Mouse (Mus musculus) liver, embryonic 14.5 days (tissue): ENCODE measurements around the gene Klhl29. TPM values are rescaled to one million over a fixed set of nuclear protein-coding genes. Genes with fewer than 3 reads are reported as not detected.

Source experiments
- ATAC-seq: fragments of 200-750 bp; cut with Nextera tagmentation; 2 replicates; pipeline ENCODE4 v1.8.0; 2017; ENCODE audit warnings: moderate number of reproducible peaks, mild to moderate bottlenecking, moderate library complexity; ENCODE audit not compliant: insufficient read depth
- DNase-seq, 3 experiments: peaks; one replicate each; pipeline ENCODE4 v3.0.0-alpha.2; 2012 to 2013; ENCODE audit warnings: low read depth in 3 of 3, low spot score in 3 of 3
- H3K27ac ChIP-seq: fragments of 300-500 bp; sonication (generic); 2 replicates; pipeline ENCODE4 v1.5.1; 2014; ENCODE audit warnings: moderate library complexity, mild to moderate bottlenecking, control low read depth, inconsistent platforms
- H3K27me3 ChIP-seq: fragments of 300-500 bp; sonication (generic); 2 replicates; pipeline ENCODE4 v1.6.1; 2014; ENCODE audit warnings: mild to moderate bottlenecking, low read length, moderate library complexity; ENCODE audit not compliant: control insufficient read depth, insufficient read depth
- H3K36me3 ChIP-seq: fragments of 300-500 bp; sonication (generic); replicated peaks from 2 replicates; pipeline ENCODE4 v1.6.1; 2014; ENCODE audit warnings: low read depth; ENCODE audit not compliant: control insufficient read depth, insufficient read depth
- H3K4me1 ChIP-seq, 2 experiments: fragments of 200-500 bp in 1 of 2; fragments of 300-500 bp in 1 of 2; sonication (generic) in 1 of 2; replicated peaks; 2 replicates each; pipeline ENCODE4 v1.6.1; 2012 to 2014; ENCODE audit warnings: antibody characterized with exemption in 1 of 2, inconsistent platforms in 1 of 2, low read length in 1 of 2; ENCODE audit not compliant: control insufficient read depth in 2 of 2, insufficient read depth in 2 of 2
- H3K4me2 ChIP-seq: fragments of 300-500 bp; sonication (generic); 2 replicates; pipeline ENCODE4 v1.6.1; 2014; ENCODE audit warnings: low read depth, mild to moderate bottlenecking, control low read depth, moderate library complexity
- H3K4me3 ChIP-seq, 2 experiments: fragments of 200-500 bp in 1 of 2; fragments of 300-500 bp in 1 of 2; sonication (generic) in 1 of 2; 2 replicates each; pipeline ENCODE4 v1.5.1; 2012 to 2014; ENCODE audit warnings: low read depth in 2 of 2, low read length in 2 of 2, mild to moderate bottlenecking in 2 of 2, control low read depth in 1 of 2, inconsistent platforms in 1 of 2, moderate library complexity in 1 of 2; ENCODE audit not compliant: insufficient read depth in 1 of 2
- H3K9ac ChIP-seq: fragments of 300-500 bp; sonication (generic); replicated peaks from 2 replicates; pipeline ENCODE4 v1.6.1; 2014; ENCODE audit warnings: mild to moderate bottlenecking, control low read depth, moderate library complexity
- H3K9me3 ChIP-seq: fragments of 300-500 bp; sonication (generic); 2 replicates; pipeline ENCODE4 v1.6.1; 2016; ENCODE audit warnings: low read length, mixed read lengths; ENCODE audit not compliant: control insufficient read depth
- CTCF ChIP-seq: IDR thresholded peaks from 2 replicates; pipeline ENCODE4 v1.5.1; 2016; ENCODE audit warnings: antibody characterized with exemption, low read depth, control low read depth
- EP300 ChIP-seq: IDR thresholded peaks from 2 replicates; pipeline ENCODE4 v1.6.1; 2016; ENCODE audit warnings: antibody characterized with exemption, low read depth
- WGBS: fragments of 180-500 bp; shearing (Covaris S2); extraction: QIAGEN DNeasy Blood & Tissue Kit; methylation state at CpG from one replicate; pipeline ENCODE4 v1.1.7; 2014; ENCODE audit not compliant: insufficient replicate concordance; 5-methylcytosine and 5-hydroxymethylcytosine counted together
- polyA plus RNA-seq, 2 experiments: library from polyadenylated mRNA; depleted of rRNA in 1 of 2; stranded (reverse) in 1 of 2; unstranded in 1 of 2; fragments of >200 nt; fragmentation: Nextera tagmentation in 1 of 2; extraction: Ambion mirVana in 1 of 2; gene quantifications; 2 replicates each; pipeline versions ENCODE4 v1.2.1 to v1.2.3; 2012 to 2014

Klhl29 gene
- polyA plus RNA-seq, 2 experiments = 0.06 to 0.11 TPM

DNA sequence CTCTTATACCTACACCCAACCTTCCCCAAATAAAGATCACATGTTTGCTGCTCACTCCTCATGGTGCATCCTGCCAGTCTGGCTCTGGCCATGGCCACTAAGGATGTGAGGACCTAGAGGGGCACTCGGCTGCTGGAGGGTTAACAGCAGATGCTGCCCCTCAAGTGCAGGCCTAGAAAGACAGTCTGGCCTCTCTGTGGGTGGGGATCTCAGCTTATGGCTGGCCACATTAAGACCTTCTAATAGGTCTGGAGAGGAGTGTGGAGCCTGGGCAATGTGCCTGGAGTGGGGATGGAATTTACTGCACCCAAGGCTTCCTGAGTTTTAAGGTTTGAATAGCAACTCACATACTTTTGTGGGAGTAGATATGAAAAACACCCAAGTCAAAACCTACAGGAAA, 188.8 kb downstream of the Klhl29 start:
- TF ChIP-seq CTCF (no peak), EP300 (no peak)
- 47% methylated on average over 1 of the region's 1 CpGs for WGBS
- H3K4me2 ChIP-seq = no peak overlapping the region
- H3K4me1 ChIP-seq = peaks cover 0 to 2% of the 10 kb centered on the region in 2 experiments; a peak in 2 of 4 replicates
- H3K27me3 ChIP-seq = no peaks in the 10 kb centered on the region
- ATAC-seq (no peak), DNase-seq (no peak)
- no peak overlapping the region for H3K27ac ChIP-seq
- no peaks in the 10 kb centered on the region for H3K36me3 ChIP-seq
- no peak overlapping the region for H3K4me3 ChIP-seq
- no peaks in the 10 kb centered on the region for H3K9me3 ChIP-seq
- H3K9ac ChIP-seq = no peak overlapping the region

DNA sequence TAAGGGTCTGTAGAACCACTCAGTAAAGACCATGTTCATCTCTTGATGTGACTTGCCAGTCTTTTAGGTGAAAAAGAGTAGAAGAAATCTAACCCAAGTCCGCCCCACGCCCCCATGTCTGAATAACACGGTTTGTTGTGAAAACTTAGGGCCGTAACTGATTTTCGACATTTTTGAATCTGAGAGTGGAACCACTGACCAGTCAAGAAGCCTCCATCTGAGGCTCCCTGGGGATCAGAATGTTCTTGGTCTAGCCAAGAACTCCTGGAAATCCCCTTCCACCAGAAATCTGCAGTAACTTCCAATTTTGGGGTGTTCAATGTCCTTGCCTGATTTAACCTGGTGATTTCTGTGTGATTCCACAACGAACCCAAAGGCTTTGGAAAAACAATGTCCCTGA, 189.9 kb downstream of the Klhl29 start:
- TF ChIP-seq EP300 (no peak), CTCF (no peak)
- 63% methylated on average over 6 of the region's 6 CpGs for WGBS
- Histone ChIP-seq H3K36me3 (no peaks in the 10 kb centered on the region), H3K4me2 (no peak overlapping the region), H3K27me3 (no peaks in the 10 kb centered on the region), H3K4me1 (peaks cover 0 to 2% of the 10 kb centered on the region in 2 experiments; a peak in 2 of 4 replicates), H3K9me3 (no peaks in the 10 kb centered on the region), H3K9ac (no peak overlapping the region), H3K4me3 (no peak overlapping the region), H3K27ac (no peak overlapping the region)
- ATAC-seq (no peak), DNase-seq (no peak)

DNA sequence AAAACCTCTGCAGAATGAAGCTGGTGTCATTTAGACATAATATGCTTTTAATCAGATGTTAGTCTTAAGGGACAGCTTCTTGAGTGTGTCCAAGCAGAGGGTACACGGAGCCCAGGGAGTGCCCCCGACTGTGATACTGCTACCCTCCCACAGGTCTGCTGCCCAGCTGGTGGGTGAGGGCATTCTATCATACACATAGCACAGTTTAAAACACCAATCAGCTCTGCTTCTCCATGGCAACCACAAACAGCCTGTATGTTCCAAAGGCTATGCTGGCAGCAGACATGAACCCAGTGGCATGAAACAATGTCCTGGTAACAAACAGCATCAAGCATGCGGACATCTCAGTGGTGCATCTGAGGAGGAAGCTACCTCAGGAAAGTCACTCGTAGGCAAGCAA, 192.9 kb downstream of the Klhl29 start:
- 62% methylated on average over 4 of the region's 4 CpGs for WGBS
- Histone ChIP-seq H3K36me3 (no peaks in the 10 kb centered on the region), H3K27me3 (no peaks in the 10 kb centered on the region), H3K9me3 (no peaks in the 10 kb centered on the region), H3K9ac (no peak overlapping the region), H3K4me2 (no peak overlapping the region), H3K4me1 (no peaks in the 10 kb centered on the region), H3K27ac (no peak overlapping the region), H3K4me3 (no peak overlapping the region)
- TF ChIP-seq EP300 = no peak
- no peak for TF ChIP-seq CTCF
- no peak for DNase-seq
- ATAC-seq = no peak

DNA sequence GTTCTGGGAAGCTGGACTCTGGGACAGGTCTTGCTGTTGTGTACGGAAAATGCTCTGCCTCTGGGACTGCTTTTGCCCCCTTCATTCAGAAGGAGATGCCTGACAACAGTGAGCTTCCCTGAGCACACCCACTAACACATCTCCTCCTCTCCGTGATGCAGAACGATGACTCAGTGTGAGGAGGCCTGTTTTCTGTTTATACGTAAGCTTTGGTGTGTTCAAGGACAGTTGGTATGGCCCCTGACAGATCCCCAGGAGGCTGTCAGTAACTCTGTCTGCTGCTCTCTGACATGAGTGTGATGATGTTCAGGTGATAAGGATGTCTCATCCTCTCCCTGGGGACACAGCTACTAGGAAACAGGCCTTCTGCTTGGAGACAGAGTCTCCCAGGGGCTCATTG, 193.3 kb downstream of the Klhl29 start:
- H3K9me3 ChIP-seq = no peaks in the 10 kb centered on the region
- no peak overlapping the region for H3K27ac ChIP-seq
- no peak overlapping the region for H3K9ac ChIP-seq
- no peak overlapping the region for H3K4me2 ChIP-seq
- DNase-seq (no peak), ATAC-seq (no peak)
- H3K27me3 ChIP-seq = no peaks in the 10 kb centered on the region
- H3K36me3 ChIP-seq = no peaks in the 10 kb centered on the region
- no peaks in the 10 kb centered on the region for H3K4me1 ChIP-seq
- TF ChIP-seq CTCF (no peak), EP300 (no peak)
- no peak overlapping the region for H3K4me3 ChIP-seq
- WGBS = 60% methylated on average over 4 of the region's 4 CpGs

DNA sequence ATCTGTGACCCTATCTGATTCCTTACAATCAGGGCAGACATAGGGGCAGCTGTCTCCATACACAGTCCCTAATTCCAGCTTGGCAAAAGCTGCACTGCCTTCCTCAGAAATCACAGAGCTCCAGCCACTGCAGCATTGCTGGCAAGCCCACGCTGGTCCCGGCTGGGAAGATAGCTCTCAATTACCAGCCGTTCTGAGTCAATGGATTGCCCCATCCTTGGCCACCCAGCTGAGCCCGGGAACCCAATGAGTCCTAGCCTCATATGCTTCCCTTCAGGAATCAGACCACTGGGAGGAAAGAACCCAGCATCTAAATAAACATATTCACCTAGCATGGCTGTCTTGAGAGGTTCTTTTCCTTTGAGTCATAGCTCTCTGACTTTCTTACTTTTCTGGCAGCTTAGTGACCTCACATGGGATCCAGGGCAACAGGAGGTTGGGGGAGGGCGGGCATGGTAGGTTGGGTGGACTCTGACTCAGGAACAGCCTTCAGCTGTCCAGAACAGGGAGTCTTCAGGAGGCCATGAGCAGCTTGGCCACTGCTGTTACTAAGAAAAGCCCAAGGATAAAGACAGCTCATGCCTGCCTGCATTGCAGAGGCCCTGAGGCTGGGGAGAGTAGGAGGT, 198.7 kb downstream of the Klhl29 start:
- H3K36me3 ChIP-seq = no peaks in the 10 kb centered on the region
- no peaks in the 10 kb centered on the region for H3K27me3 ChIP-seq
- DNase-seq (no peak), ATAC-seq (no peak)
- H3K4me1 ChIP-seq = no peaks in the 10 kb centered on the region
- no peaks in the 10 kb centered on the region for H3K9me3 ChIP-seq
- H3K27ac ChIP-seq = no peak overlapping the region
- H3K4me2 ChIP-seq = no peak overlapping the region
- no peak for TF ChIP-seq CTCF
- no peak for TF ChIP-seq EP300
- H3K9ac ChIP-seq = no peak overlapping the region
- H3K4me3 ChIP-seq = no peak overlapping the region
- WGBS = 51% methylated on average over 5 of the region's 5 CpGs
